Mouse (Mus musculus): ENCODE measurements around the gene Atp2a3. TPM values are rescaled to one million over a fixed set of nuclear protein-coding genes. Genes with fewer than 3 reads are reported as not detected.
A peak's percentile ranks its signal among the peaks of the same experiment; 100 is the strongest.

Atp2a3 gene
- polyA plus RNA-seq, 1 experiment from 2014 or later = 0.06 TPM

DNA sequence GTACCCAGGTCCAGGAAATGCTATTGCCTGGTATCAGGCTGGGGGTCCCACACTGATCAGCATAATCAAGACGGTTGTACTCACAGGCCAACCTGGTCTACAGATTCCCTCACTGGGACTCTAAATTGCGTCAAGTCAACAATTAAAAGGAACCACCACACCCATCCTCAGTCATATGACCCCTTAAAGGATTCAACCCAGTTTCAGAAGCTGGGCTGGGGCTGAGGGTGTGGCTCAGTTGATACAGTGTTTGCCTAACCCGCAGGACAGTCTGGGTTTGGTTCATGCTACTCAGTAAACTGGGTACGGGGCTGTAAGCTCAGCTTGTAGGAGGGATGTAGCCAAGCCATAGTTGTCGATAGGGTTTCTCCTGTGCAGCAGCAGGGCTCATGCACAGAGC lies 25.8 kb downstream of the Atp2a3 start:
- no peak for TF ChIP-seq CTCF (IDR thresholded peaks at IDR 0.05)
- CTCF ChIA-PET = no interaction called here
- no peak for ATAC-seq

GRCm38 (mm10) chr11:72987234-72987633 lies 26.3 kb downstream of the Atp2a3 start:
- in situ Hi-C loops (cut with MboI; ENCODE audit: low pct_unique_long_range_greater_than_20kb) = no loop called here
- CTCF ChIA-PET = no interaction called here
- H3K27me3 ChIP-seq = no peaks in the 10 kb centered on the region
- DNase-seq (ENCODE audit: low read depth, low spot score) (no peak), ATAC-seq (no peak)
- POLR2A ChIA-PET = no interaction called here
- no peak for TF ChIP-seq CTCF (IDR thresholded peaks at IDR 0.05)

More for the DNA sequence above, 25.8 kb downstream of the Atp2a3 start:
- in situ Hi-C loops (cut with MboI; ENCODE audit: low pct_unique_long_range_greater_than_20kb) = no loop called here
- no peaks in the 10 kb centered on the region for H3K27me3 ChIP-seq
- no peak for DNase-seq (ENCODE audit: low read depth, low spot score)
- POLR2A ChIA-PET = interaction anchor here (1.2 kb wide), 1 partner anchor 16 kb away, joined by 3 read pairs; no protein-coding TSS in a partner anchor

DNA sequence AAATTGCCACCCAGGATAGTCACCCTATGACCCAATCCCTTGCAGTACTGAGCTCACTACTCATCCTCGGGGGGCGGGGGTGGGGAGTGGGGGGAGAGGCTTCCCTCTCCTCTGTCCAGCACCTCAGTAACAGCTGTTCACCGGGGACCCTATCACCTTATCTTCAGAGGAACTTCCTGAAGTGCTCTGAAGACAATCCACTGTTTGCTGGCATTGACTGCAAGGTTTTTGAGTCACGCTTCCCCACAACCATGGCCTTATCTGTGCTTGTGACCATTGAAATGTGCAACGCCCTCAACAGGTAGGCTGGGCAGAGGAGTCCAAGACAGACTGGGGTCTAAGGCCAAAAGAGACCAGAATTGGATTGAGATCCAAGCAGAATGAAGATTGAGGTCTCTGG lies 26.8 kb downstream of the Atp2a3 start:
- no peak for ATAC-seq
- POLR2A ChIA-PET = no interaction called here
- no peak for DNase-seq (ENCODE audit: low read depth, low spot score)
- no peaks in the 10 kb centered on the region for H3K27me3 ChIP-seq
- TF ChIP-seq CTCF (IDR thresholded peaks at IDR 0.05) = no peak
- CTCF ChIA-PET = no interaction called here
- in situ Hi-C loops (cut with MboI; ENCODE audit: low pct_unique_long_range_greater_than_20kb) = no loop called here

DNA sequence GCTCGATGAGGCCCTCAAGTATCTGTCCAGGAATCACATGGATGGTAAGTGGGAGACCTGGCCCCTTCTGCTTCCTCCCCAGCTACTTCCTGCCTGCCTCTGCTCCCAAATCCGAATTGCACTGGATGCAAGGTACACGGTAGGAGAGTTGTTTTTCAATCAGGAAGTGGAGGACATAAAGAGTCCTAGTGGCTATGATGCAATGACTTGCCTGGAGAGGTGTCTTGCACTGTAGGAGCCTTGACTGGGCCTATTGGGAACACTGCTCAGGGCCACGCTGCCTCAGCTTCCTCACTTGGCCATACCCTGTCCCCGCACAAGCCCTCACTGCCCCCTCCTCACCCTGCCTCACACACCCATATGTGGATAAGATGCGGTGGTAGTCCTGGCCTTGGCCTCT lies 28.1 kb downstream of the Atp2a3 start:
- no peak for TF ChIP-seq CTCF (IDR thresholded peaks at IDR 0.05)
- ChIA-PET CTCF (interaction anchor here (1.2 kb wide), 1 partner anchor 74 kb away, joined by 4 read pairs; no protein-coding TSS in a partner anchor), POLR2A (no interaction called here)
- in situ Hi-C loops (cut with MboI; ENCODE audit: low pct_unique_long_range_greater_than_20kb) = no loop called here
- H3K27me3 ChIP-seq = no peaks in the 10 kb centered on the region
- no peak for ATAC-seq
- no peak for DNase-seq (ENCODE audit: low read depth, low spot score)

GRCm38 (mm10) chr11:72990688-72991087 lies 29.7 kb downstream of the Atp2a3 start:
- DNase-seq (ENCODE audit: low read depth, low spot score) = no peak
- in situ Hi-C loops (cut with MboI; ENCODE audit: low pct_unique_long_range_greater_than_20kb) = no loop called here

DNA sequence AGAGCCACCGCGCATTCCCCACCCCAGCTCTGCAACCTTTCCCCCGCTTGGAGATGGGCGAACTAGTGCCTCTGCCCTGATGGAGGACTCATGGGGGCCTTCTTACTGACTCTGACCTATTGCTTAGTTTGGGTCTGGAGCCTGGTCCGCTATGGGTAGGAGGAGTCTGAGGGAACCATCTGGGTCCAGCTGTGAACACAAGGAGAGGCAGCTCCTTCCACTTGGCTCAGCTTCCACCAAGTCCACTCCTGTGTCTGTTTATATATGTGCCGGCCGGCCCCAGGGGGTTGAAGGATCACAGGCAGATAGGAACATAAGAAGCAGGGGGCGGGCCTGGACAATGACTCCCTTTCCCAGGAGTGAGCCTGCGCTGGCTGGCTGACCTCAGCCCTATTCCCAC lies 31.0 kb downstream of the Atp2a3 start:
- in situ Hi-C loops (cut with MboI; ENCODE audit: low pct_unique_long_range_greater_than_20kb) = no loop called here
- no peak for TF ChIP-seq CTCF (IDR thresholded peaks at IDR 0.05)
- no peak for DNase-seq (ENCODE audit: low read depth, low spot score)
- ChIA-PET CTCF (interaction anchor here (1.0 kb wide), 1 partner anchor 94 kb away, joined by 3 read pairs; no protein-coding TSS in a partner anchor), POLR2A (no interaction called here)
- no peaks in the 10 kb centered on the region for H3K27me3 ChIP-seq
- ATAC-seq = no peak

More at GRCm38 (mm10) chr11:72990688-72991087, 29.7 kb downstream of the Atp2a3 start:
- H3K27me3 ChIP-seq = no peaks in the 10 kb centered on the region
- no peak for ATAC-seq
- no peak for TF ChIP-seq CTCF (IDR thresholded peaks at IDR 0.05)
- CTCF ChIA-PET = no interaction called here
- POLR2A ChIA-PET = no interaction called here

- no peaks in the 10 kb centered on the region for H3K27me3 ChIP-seq
- TF ChIP-seq CTCF (IDR thresholded peaks at IDR 0.05) = no peak
- no peak for DNase-seq (ENCODE audit: low read depth, low spot score)
- ChIA-PET CTCF (no interaction called here), POLR2A (no interaction called here)
- in situ Hi-C loops (cut with MboI; ENCODE audit: low pct_unique_long_range_greater_than_20kb) = no loop called here
- ATAC-seq = no peak
Measured at GRCm38 (mm10) chr11:72996346-72996745, 35.4 kb downstream of the Atp2a3 start.

DNA sequence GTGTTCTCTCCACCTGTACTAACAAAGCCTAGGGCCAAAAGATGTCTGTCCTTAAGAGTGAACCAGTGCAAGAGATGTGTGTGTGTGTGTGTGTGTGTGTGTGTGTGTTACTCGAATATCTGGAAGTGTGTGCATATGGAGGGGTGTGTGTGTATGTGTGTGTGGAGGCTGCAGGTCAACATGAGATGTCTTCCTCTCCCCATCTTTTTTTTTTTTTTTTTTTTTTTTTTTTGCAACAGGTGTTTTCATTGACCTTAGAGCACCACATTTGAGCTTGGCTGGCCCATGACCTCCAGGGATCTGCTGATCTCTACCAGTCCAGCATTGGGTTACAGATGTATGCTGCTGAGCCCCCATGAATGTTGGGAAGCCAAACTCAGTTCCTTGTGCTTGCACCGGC lies 35.8 kb downstream of the Atp2a3 start:
- in situ Hi-C loops (cut with MboI; ENCODE audit: low pct_unique_long_range_greater_than_20kb) = no loop called here
- ATAC-seq = no peak
- TF ChIP-seq CTCF (IDR thresholded peaks at IDR 0.05) = no peak
- ChIA-PET POLR2A (interaction anchor here (0.7 kb wide), 1 partner anchor 192 kb away, joined by 5 read pairs; no protein-coding TSS in a partner anchor), CTCF (interaction anchor here (0.9 kb wide), 1 partner anchor 10 kb away, joined by 5 read pairs; no protein-coding TSS in a partner anchor)
- DNase-seq (ENCODE audit: low read depth, low spot score) = no peak
- H3K27me3 ChIP-seq = no peaks in the 10 kb centered on the region

DNA sequence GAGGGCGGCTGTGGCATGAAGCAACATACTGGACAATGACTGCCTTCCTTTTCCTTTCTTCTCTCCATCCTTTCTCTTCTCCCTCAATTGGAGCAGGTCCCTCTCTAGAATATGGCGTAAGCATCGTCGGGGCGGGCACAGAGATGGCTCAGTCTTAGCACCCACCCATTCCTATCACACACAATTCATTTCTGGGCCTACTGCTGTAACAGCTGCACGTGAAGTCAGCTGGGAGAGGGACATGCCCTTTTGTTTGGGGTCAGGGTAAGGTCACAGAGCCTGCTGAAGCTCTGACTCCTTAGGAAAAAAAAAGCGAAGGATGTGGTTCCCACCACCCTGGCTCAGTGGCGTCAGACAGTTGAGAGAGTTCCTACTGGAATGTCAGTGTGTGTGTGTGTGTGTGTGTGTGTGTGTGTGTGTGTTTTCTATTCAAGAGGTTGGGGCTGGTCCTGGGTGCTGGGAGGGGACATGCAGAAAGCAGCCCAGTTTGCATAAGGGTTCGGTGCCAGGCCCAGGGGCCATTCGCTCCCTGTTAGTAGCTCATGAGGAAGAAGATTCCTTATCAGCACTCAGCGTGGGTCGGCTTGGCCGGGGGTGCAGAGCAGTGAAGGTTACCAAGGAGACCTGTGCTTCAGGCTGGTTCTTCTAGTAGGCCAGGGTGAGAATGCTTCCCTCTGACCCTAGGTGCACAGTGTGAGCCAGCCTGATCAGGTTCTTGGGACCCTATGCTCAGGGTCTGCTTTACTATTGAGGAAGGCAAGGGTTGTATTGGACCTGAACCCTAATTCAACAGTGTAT lies 36.8 kb downstream of the Atp2a3 start:
- H3K27me3 ChIP-seq = peaks cover 3% of the 10 kb centered on the region
- no peak for ATAC-seq
- TF ChIP-seq CTCF (IDR thresholded peaks at IDR 0.05) = no peak
- DNase-seq (ENCODE audit: low read depth, low spot score) = no peak
- in situ Hi-C loops (cut with MboI; ENCODE audit: low pct_unique_long_range_greater_than_20kb) = no loop called here
- ChIA-PET POLR2A (no interaction called here), CTCF (interaction anchor here (0.9 to 1.0 kb wide), 2 partner anchors 9 to 14 kb away, joined by 4 to 5 read pairs; no protein-coding TSS in a partner anchor)

GRCm38 (mm10) chr11:72998771-72999170 lies 37.8 kb downstream of the Atp2a3 start, which contains the start of gene P2rx1:
TSS of gene P2rx1 (plus strand) at chr11:72999103.
- ChIA-PET CTCF (interaction anchor here (1.5 kb wide), 1 partner anchor 73 kb away, joined by 4 read pairs; no protein-coding TSS in a partner anchor), POLR2A (no interaction called here)
- DNase-seq (ENCODE audit: low read depth, low spot score) (no peak), ATAC-seq (no peak)
- in situ Hi-C loops (cut with MboI; ENCODE audit: low pct_unique_long_range_greater_than_20kb) = no loop called here
- H3K27me3 ChIP-seq = peaks cover 3% of the 10 kb centered on the region
- no peak for TF ChIP-seq CTCF (IDR thresholded peaks at IDR 0.05)

GRCm38 (mm10) chr11:73001029-73001428 lies 40.1 kb downstream of the Atp2a3 start:
- CTCF ChIA-PET = interaction anchor here (0.8 to 1.7 kb wide), 7 partner anchors 13 to 79 kb away, joined by 3 to 5 read pairs (median 3); no protein-coding TSS in a partner anchor
- POLR2A ChIA-PET = no interaction called here
- ATAC-seq (peak; percentile 77), DNase-seq (ENCODE audit: low read depth, low spot score) (no peak)
- in situ Hi-C loops (cut with MboI; ENCODE audit: low pct_unique_long_range_greater_than_20kb) = loop anchor here (5.0 kb wide), 2 partner anchors 79 to 419 kb away; no protein-coding TSS in a partner anchor
- H3K27me3 ChIP-seq = peaks cover 3% of the 10 kb centered on the region
- peak; percentile 90 for TF ChIP-seq CTCF (IDR thresholded peaks at IDR 0.05)
